Mouse (Mus musculus) adrenal gland, adult 18-20 months (tissue): ENCODE measurements around the gene Sar1a. TPM values are rescaled to one million over a fixed set of nuclear protein-coding genes. Genes with fewer than 3 reads are reported as not detected.

ENCODE experiments used
- DNase-seq, 2 experiments: peaks; one replicate each; pipeline ENCODE4 v3.0.0; 2021 to 2022; ENCODE audit warnings: low spot score in 2 of 2
- total RNA-seq, 2 experiments: library from RNA; stranded (reverse); gene quantifications; 1 replicate in 1 of 2; 2 replicates in 1 of 2; pipeline ENCODE4 v1.2.3; 2021

The Sar1a gene
- total RNA-seq, 2 experiments from 2014 or later = 198 to 216 TPM

GRCm38 (mm10) chr10:61723271-61723670 lies 43.2 kb downstream of the Sar1a start:
- DNase-seq = no peak

GRCm38 (mm10) chr10:61729181-61729580 lies 49.1 kb downstream of the Sar1a start:
- DNase-seq = no peak

GRCm38 (mm10) chr10:61730171-61730570 lies 50.1 kb downstream of the Sar1a start:
- DNase-seq = no peak

GRCm38 (mm10) chr10:61734377-61734776 lies 54.3 kb downstream of the Sar1a start:
- no peak for DNase-seq

GRCm38 (mm10) chr10:61736671-61737078 lies 56.6 kb downstream of the Sar1a start:
- no peak for DNase-seq

- DNase-seq = no peak
Observed at GRCm38 (mm10) chr10:61737537-61737936, 57.4 kb downstream of the Sar1a start.

GRCm38 (mm10) chr10:61738126-61738525 lies 58.0 kb downstream of the Sar1a start:
- DNase-seq = no peak

- DNase-seq = peak in 1 of 2 experiments; percentile 51
Observed at GRCm38 (mm10) chr10:61741306-61741705, 61.2 kb downstream of the Sar1a start.

GRCm38 (mm10) chr10:61741873-61742272 lies 61.8 kb downstream of the Sar1a start:
- no peak for DNase-seq

GRCm38 (mm10) chr10:61742336-61742735 lies 62.2 kb downstream of the Sar1a start:
- DNase-seq = no peak

Other genes with a start within 250 kb of the Sar1a start
- gene Eif4ebp2, start 227.6 kb upstream of the Sar1a start, total RNA-seq = 100 to 1,000 TPM; 111 to 113 TPM
- 10 to 100 TPM in 1 of 2 experiments, 1 to 10 TPM in 1; 7.4 to 15.9 TPM for gene Lrrc20, start 204.5 kb upstream of the Sar1a start, total RNA-seq
- under 1 TPM; 0.17 to 0.26 TPM for gene Npffr1, start 84.8 kb upstream of the Sar1a start, total RNA-seq
- gene Ppa1, start 31.7 kb upstream of the Sar1a start, total RNA-seq = 100 to 1,000 TPM; 138 to 160 TPM
- gene Tysnd1, start 15.2 kb downstream of the Sar1a start, total RNA-seq = 100 to 1,000 TPM in 1 of 2 experiments, 10 to 100 TPM in 1; 82.4 to 130 TPM
- 100 to 1,000 TPM; 238 to 400 TPM for gene Aifm2, start 35.0 kb downstream of the Sar1a start, total RNA-seq
- 1 to 10 TPM; 6.9 to 7.4 TPM for gene H2afy2, start 103.8 kb downstream of the Sar1a start, total RNA-seq